Mouse (Mus musculus): ENCODE results near the gene Cat. TPM values are rescaled to one million over a fixed set of nuclear protein-coding genes. Genes with fewer than 3 reads are reported as not detected.

Gene Cat
- 14.3 TPM for polyA plus RNA-seq (2014; fragmentation: Illumina TruSeq; extraction: RNeasy Lipid Tissue Mini Kit (QIAGEN cat#74804); ENCODE audit: low read depth, low replicate concordance)

GRCm38 (mm10) chr2:103484617-103485401 is at the start of gene Cat:
Gene Cat (minus strand): TSS chr2:103485160.

GRCm38 (mm10) chr2:103411348-103411747 is 73.6 kb downstream of the Cat start, which contains the start of gene Elf5:
Gene Elf5 (plus strand): TSS chr2:103411688.

Other genes with a start within 250 kb of the Cat start
- 0.46 TPM for gene Ehf, start 181.9 kb downstream of the Cat start, polyA plus RNA-seq (2014; fragmentation: Illumina TruSeq; extraction: RNeasy Lipid Tissue Mini Kit (QIAGEN cat#74804); ENCODE audit: low read depth, low replicate concordance)
- not detected for gene Elf5, start 73.5 kb downstream of the Cat start, polyA plus RNA-seq (2014; fragmentation: Illumina TruSeq; extraction: RNeasy Lipid Tissue Mini Kit (QIAGEN cat#74804); ENCODE audit: low read depth, low replicate concordance)
- 1.3 TPM for gene Abtb2, start 81.2 kb upstream of the Cat start, polyA plus RNA-seq (2014; fragmentation: Illumina TruSeq; extraction: RNeasy Lipid Tissue Mini Kit (QIAGEN cat#74804); ENCODE audit: low read depth, low replicate concordance)